In genomic region chr19:6973581-6974190, GRCm38 (mm10) we compare ENCODE assay signal across 8 mouse cellular contexts. TPM values are rescaled to one million over a fixed set of nuclear protein-coding genes. Genes with fewer than 3 reads are reported as not detected.
A peak's percentile ranks its signal among the peaks of the same experiment; 100 is the strongest.
DNase-seq lines count a peak whose midpoint lies in the region; ATAC-seq and TF ChIP-seq lines count a peak whose summit lies in the region.

No protein-coding gene starts in this region.

- H3K9ac ChIP-seq in heart, embryonic 13.5 days, result peak overlapping the region; percentile 93
- H3K9ac ChIP-seq in ES-E14 (ENCODE audit: insufficient read depth, low read depth, low read length, poor library complexity, severe bottlenecking), result no peak overlapping the region
- H3K9ac ChIP-seq in hindbrain, embryonic 12.5 days, result peak overlapping the region; percentile 89
- H3K9ac ChIP-seq in midbrain, embryonic 11.5 days (ENCODE audit: low read length), result peak overlapping the region; percentile 94

- H3K36me3 ChIP-seq in heart, embryonic 13.5 days, result peaks cover 23% of the 10 kb centered on the region
- peaks cover 22% of the 10 kb centered on the region for H3K36me3 ChIP-seq in ES-E14 (ENCODE audit: control insufficient read depth, insufficient read depth, low read length, poor library complexity, severe bottlenecking)
- H3K36me3 ChIP-seq in hindbrain, embryonic 12.5 days, result peaks cover 16% of the 10 kb centered on the region
- peaks cover 12% of the 10 kb centered on the region for H3K36me3 ChIP-seq in midbrain, embryonic 11.5 days (ENCODE audit: control insufficient read depth, insufficient read depth, low read length)

- no peak for ATAC-seq in heart, embryonic 13.5 days (ENCODE audit: extremely low read depth, insufficient number of reproducible peaks, low FRiP score, low TSS enrichment)
- no peak for ATAC-seq in hindbrain, embryonic 12.5 days (ENCODE audit: low FRiP score)
- no peak for ATAC-seq in midbrain, embryonic 11.5 days (ENCODE audit: low FRiP score)

- no peaks in the 10 kb centered on the region for H3K27me3 ChIP-seq in heart, embryonic 13.5 days (replicated peaks)
- peaks cover 24% of the 10 kb centered on the region for H3K27me3 ChIP-seq in hindbrain, embryonic 12.5 days
- peaks cover 16% of the 10 kb centered on the region for H3K27me3 ChIP-seq in midbrain, embryonic 11.5 days (ENCODE audit: control insufficient read depth, insufficient read depth, low read length)

- intact Hi-C loops in heart, postnatal 25 days (cut with DNase I), result no loop called here

- in situ Hi-C loops in ES-E14 (cut with MboI; ENCODE audit: low sequenced_read_pairs in 2 of 2, unreplicated experiment in 2 of 2), result no loop called here

- peaks cover 62% of the 10 kb centered on the region for H3K4me1 ChIP-seq in heart, embryonic 13.5 days
- H3K4me1 ChIP-seq in ES-E14 (ENCODE audit: control insufficient read depth in 2 of 2, insufficient read depth in 2 of 2, low read length in 2 of 2, poor library complexity in 1 of 2), result peaks cover 5 to 35% of the 10 kb centered on the region in 2 experiments; a peak in 3 of 4 replicates
- peaks cover 47% of the 10 kb centered on the region for H3K4me1 ChIP-seq in hindbrain, embryonic 12.5 days
- H3K4me1 ChIP-seq in midbrain, embryonic 11.5 days (ENCODE audit: control insufficient read depth, insufficient read depth, low read length), result peaks cover 43% of the 10 kb centered on the region

- H3K4me3 ChIP-seq in heart, embryonic 13.5 days, result peak overlapping the region; percentile 86
- H3K4me3 ChIP-seq in ES-E14 (ENCODE audit: insufficient read depth in 1 of 2, low read depth in 1 of 2, low read length in 2 of 2, poor library complexity in 1 of 2, severe bottlenecking in 1 of 2), result peak overlapping the region; percentile 79 to 100
- H3K4me3 ChIP-seq in hindbrain, embryonic 12.5 days, result peak overlapping the region; percentile 78
- peak overlapping the region; percentile 83 for H3K4me3 ChIP-seq in midbrain, embryonic 11.5 days (ENCODE audit: low read depth, low read length)

- H3K4me2 ChIP-seq in heart, embryonic 13.5 days, result peak overlapping the region; percentile 81
- H3K4me2 ChIP-seq in hindbrain, embryonic 12.5 days (replicated peaks), result peak overlapping the region; percentile 96
- H3K4me2 ChIP-seq in midbrain, embryonic 11.5 days, result peak overlapping the region; percentile 72

- WGBS in heart, embryonic 13.5 days, result 38% methylated on average over 12 of the region's 12 CpGs
- WGBS in hindbrain, embryonic 12.5 days, result 23% methylated on average over 11 of the region's 12 CpGs
- WGBS in midbrain, embryonic 11.5 days, result 43% methylated on average over 12 of the region's 12 CpGs

- no peak overlapping the region for H3K27ac ChIP-seq in heart, embryonic 13.5 days (replicated peaks)
- no peak overlapping the region; the same call in 1 of the 2 replicates for H3K27ac ChIP-seq in ES-E14 (ENCODE audit: insufficient read depth, low read depth, low read length, poor library complexity, severe bottlenecking)
- peak overlapping the region; percentile 96 for H3K27ac ChIP-seq in hindbrain, embryonic 12.5 days
- no peak overlapping the region for H3K27ac ChIP-seq in midbrain, embryonic 11.5 days (ENCODE audit: low read depth, low read length)

- no peaks in the 10 kb centered on the region for H3K9me3 ChIP-seq in heart, embryonic 13.5 days
- H3K9me3 ChIP-seq in ES-E14 (ENCODE audit: control insufficient read depth, insufficient read depth, low read depth, low read length), result no peaks in the 10 kb centered on the region
- H3K9me3 ChIP-seq in hindbrain, embryonic 12.5 days (replicated peaks), result no peaks in the 10 kb centered on the region
- H3K9me3 ChIP-seq in midbrain, embryonic 11.5 days (ENCODE audit: control insufficient read depth, low read length), result no peaks in the 10 kb centered on the region

- no peak for DNase-seq in heart, postnatal 25 days (ENCODE audit: low spot score)
- no peak for DNase-seq in ES-E14 (ENCODE audit: low read depth, low spot score)
- DNase-seq in midbrain, embryonic 11.5 days (ENCODE audit: low spot score, missing footprints), result peak; percentile 91
- no peak for DNase-seq in thymus, postnatal 4 days
- DNase-seq in layer of hippocampus, postnatal 25 days (ENCODE audit: extremely low spot score in 1 of 2, low spot score in 1 of 2), result no peak
- no peak for DNase-seq in testis, postnatal 14 days (ENCODE audit: low spot score)

TF ChIP-seq in ES-E14, 5 proteins besides CTCF, POLR2A, EP300 and RAD21:
- TF ChIP-seq MAFK (IDR thresholded peaks at IDR 0.05; ENCODE audit: insufficient read depth, low read depth, low read length) (no peak), HCFC1 (IDR thresholded peaks at IDR 0.05; ENCODE audit: borderline replicate concordance, insufficient read depth, low read length) (no peak), ZNF384 (IDR thresholded peaks at IDR 0.05; ENCODE audit: low read depth, low read length) (no peak), CHD2 (IDR thresholded peaks at IDR 0.05; ENCODE audit: low read depth, low read length) (no peak), ZC3H11A (IDR thresholded peaks at IDR 0.05; ENCODE audit: borderline replicate concordance, low read depth, low read length) (no peak)

RNA-seq across cellular contexts. Expression of gene Ppp1r14b, which starts 1.1 kb away (rescaled TPM):
- 82.3 and 117 TPM in 2 replicates for polyA plus RNA-seq in heart, embryonic 13.5 days (2015; fragmentation: Nextera tagmentation; extraction: Ambion mirVana)
- total RNA-seq in heart, postnatal 25 days (2021), result 100 to 1,000 TPM in 1 of 2 experiments, 10 to 100 TPM in 1; 83.5 to 112 TPM
- 365 and 385 TPM in 2 replicates for total RNA-seq in ES-E14 (2012; rRNA removed)
- 259 and 281 TPM in 2 replicates for polyA plus RNA-seq in hindbrain, embryonic 12.5 days (2016; fragmentation: Nextera tagmentation; extraction: Ambion mirVana)
- 245 and 285 TPM in 2 replicates for polyA plus RNA-seq in midbrain, embryonic 11.5 days (2014; fragmentation: Nextera tagmentation; extraction: Ambion mirVana)
- 10 to 100 TPM; 63.3 to 69.8 TPM for total RNA-seq in layer of hippocampus, postnatal 25 days (2021)

RNA-seq across cellular contexts. Expression of gene Plcb3, which starts 2.6 kb away (rescaled TPM):
- polyA plus RNA-seq in heart, embryonic 13.5 days (2015; fragmentation: Nextera tagmentation; extraction: Ambion mirVana), result 18.1 and 18.6 TPM in 2 replicates
- total RNA-seq in heart, postnatal 25 days (2021), result 10 to 100 TPM; 15.6 to 17.7 TPM
- total RNA-seq in ES-E14 (2012; rRNA removed), result 42.3 and 55.1 TPM in 2 replicates
- polyA plus RNA-seq in hindbrain, embryonic 12.5 days (2016; fragmentation: Nextera tagmentation; extraction: Ambion mirVana), result 27.9 and 29.3 TPM in 2 replicates
- polyA plus RNA-seq in midbrain, embryonic 11.5 days (2014; fragmentation: Nextera tagmentation; extraction: Ambion mirVana), result 13.0 and 14.2 TPM in 2 replicates
- total RNA-seq in layer of hippocampus, postnatal 25 days (2021), result 10 to 100 TPM; 14.8 to 16.0 TPM

RNA-seq across cellular contexts. Expression of gene Fkbp2, which starts 6.6 kb away (rescaled TPM):
- 80.9 and 98.7 TPM in 2 replicates for polyA plus RNA-seq in heart, embryonic 13.5 days (2015; fragmentation: Nextera tagmentation; extraction: Ambion mirVana)
- 10 to 100 TPM; 16.5 to 22.2 TPM for total RNA-seq in heart, postnatal 25 days (2021)
- total RNA-seq in ES-E14 (2012; rRNA removed), result 51.0 and 64.0 TPM in 2 replicates
- 77.8 and 82.5 TPM in 2 replicates for polyA plus RNA-seq in hindbrain, embryonic 12.5 days (2016; fragmentation: Nextera tagmentation; extraction: Ambion mirVana)
- polyA plus RNA-seq in midbrain, embryonic 11.5 days (2014; fragmentation: Nextera tagmentation; extraction: Ambion mirVana), result 67.7 and 81.3 TPM in 2 replicates
- 10 to 100 TPM; 88.6 to 93.9 TPM for total RNA-seq in layer of hippocampus, postnatal 25 days (2021)

RNA-seq across cellular contexts. Expression of gene Vegfb, which starts 13.8 kb away (rescaled TPM):
- polyA plus RNA-seq in heart, embryonic 13.5 days (2015; fragmentation: Nextera tagmentation; extraction: Ambion mirVana), result 125 and 133 TPM in 2 replicates
- 100 to 1,000 TPM; 410 to 431 TPM for total RNA-seq in heart, postnatal 25 days (2021)
- total RNA-seq in ES-E14 (2012; rRNA removed), result 10.0 and 14.3 TPM in 2 replicates
- polyA plus RNA-seq in hindbrain, embryonic 12.5 days (2016; fragmentation: Nextera tagmentation; extraction: Ambion mirVana), result 32.2 and 37.0 TPM in 2 replicates
- polyA plus RNA-seq in midbrain, embryonic 11.5 days (2014; fragmentation: Nextera tagmentation; extraction: Ambion mirVana), result 21.9 and 25.4 TPM in 2 replicates
- total RNA-seq in layer of hippocampus, postnatal 25 days (2021), result 10 to 100 TPM; 83.2 to 85.2 TPM

RNA-seq across cellular contexts. Expression of gene Dnajc4, which starts 18.7 kb away (rescaled TPM):
- polyA plus RNA-seq in heart, embryonic 13.5 days (2015; fragmentation: Nextera tagmentation; extraction: Ambion mirVana), result 33.2 and 35.6 TPM in 2 replicates
- 10 to 100 TPM; 48.2 to 56.1 TPM for total RNA-seq in heart, postnatal 25 days (2021)
- total RNA-seq in ES-E14 (2012; rRNA removed), result 14.0 and 22.0 TPM in 2 replicates
- polyA plus RNA-seq in hindbrain, embryonic 12.5 days (2016; fragmentation: Nextera tagmentation; extraction: Ambion mirVana), result 20.5 and 24.0 TPM in 2 replicates
- 17.9 and 21.0 TPM in 2 replicates for polyA plus RNA-seq in midbrain, embryonic 11.5 days (2014; fragmentation: Nextera tagmentation; extraction: Ambion mirVana)
- 10 to 100 TPM; 21.9 to 23.5 TPM for total RNA-seq in layer of hippocampus, postnatal 25 days (2021)
